Mouse (Mus musculus) forebrain, embryonic 16.5 days (tissue): ENCODE data around the gene Cep170b. TPM values are rescaled to one million over a fixed set of nuclear protein-coding genes. Genes with fewer than 3 reads are reported as not detected.

ENCODE experiments used
- ATAC-seq: fragments of 200-750 bp; cut with Nextera tagmentation; 2 replicates; pipeline ENCODE4 v1.8.0; 2017; ENCODE audit warnings: mild to moderate bottlenecking, moderate library complexity
- H3K27ac ChIP-seq: fragments of 300-500 bp; sonication (generic); 2 replicates; pipeline ENCODE4 v1.5.1; 2014; ENCODE audit warnings: low read length, control low read depth
- H3K27me3 ChIP-seq: fragments of 300-500 bp; sonication (generic); replicated peaks from 2 replicates; pipeline ENCODE4 v1.6.1; 2014; ENCODE audit warnings: low read length; ENCODE audit not compliant: control insufficient read depth, insufficient read depth
- H3K36me3 ChIP-seq: fragments of 300-500 bp; sonication (generic); 2 replicates; pipeline ENCODE4 v1.6.1; 2014; ENCODE audit not compliant: control insufficient read depth, insufficient read depth
- H3K4me1 ChIP-seq: fragments of 300-500 bp; sonication (generic); replicated peaks from 2 replicates; pipeline ENCODE4 v1.6.1; 2014; ENCODE audit warnings: low read length; ENCODE audit not compliant: control insufficient read depth, insufficient read depth
- H3K4me2 ChIP-seq: fragments of 300-500 bp; sonication (generic); 2 replicates; pipeline ENCODE4 v1.6.1; 2014; ENCODE audit warnings: mild to moderate bottlenecking, low read length, control low read depth
- H3K4me3 ChIP-seq: fragments of 300-500 bp; sonication (generic); replicated peaks from 2 replicates; pipeline ENCODE4 v1.5.1; 2014; ENCODE audit warnings: mild to moderate bottlenecking, low read length, control low read depth
- H3K9ac ChIP-seq: fragments of 300-500 bp; sonication (generic); replicated peaks from 2 replicates; pipeline ENCODE4 v1.6.1; 2014; ENCODE audit warnings: low read depth, low read length, control low read depth
- H3K9me3 ChIP-seq: fragments of 300-500 bp; sonication (generic); 2 replicates; pipeline ENCODE4 v1.6.1; 2016; ENCODE audit warnings: low read length; ENCODE audit not compliant: control insufficient read depth
- WGBS: fragments of 180-500 bp; shearing (Covaris S2); extraction: QIAGEN DNeasy Blood & Tissue Kit; methylation state at CpG from one replicate; pipeline ENCODE4 v1.1.7; 2014; 5-methylcytosine and 5-hydroxymethylcytosine counted together
- polyA plus RNA-seq: library from polyadenylated mRNA; unstranded; fragments of >200 nt; fragmentation: Nextera tagmentation; extraction: Ambion mirVana; gene quantifications from 2 replicates; pipeline ENCODE4 v1.2.1, GENCODE M21; 2015

Cep170b gene
- polyA plus RNA-seq, 1 experiment from 2014 or later: 22.9 TPM

DNA sequence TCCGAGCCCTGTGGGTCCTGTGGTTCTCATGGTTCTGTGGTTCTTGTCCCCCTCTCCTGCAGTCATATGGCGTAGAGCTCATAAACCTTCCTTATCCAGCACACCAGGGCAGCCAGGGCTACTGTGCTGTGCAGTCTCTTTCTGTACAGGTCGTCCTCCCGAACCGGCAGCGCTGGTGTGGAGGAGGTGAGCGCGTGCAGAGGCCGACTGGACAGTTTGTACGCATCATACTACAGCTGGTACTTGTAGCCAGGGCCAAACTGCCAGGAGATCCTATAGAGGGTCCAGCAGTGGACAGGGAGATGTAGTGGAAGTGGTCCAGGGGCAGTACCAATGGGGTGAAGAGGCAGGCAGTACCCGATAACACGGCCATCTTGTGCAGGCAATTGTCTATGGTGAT is 30.7 kb downstream of the Cep170b start:
- Histone ChIP-seq H3K4me2 (no peak overlapping the region), H3K27ac (no peak overlapping the region), H3K9ac (no peak overlapping the region; the same call in 1 of the 2 replicates), H3K9me3 (no peaks in the 10 kb centered on the region), H3K36me3 (no peaks in the 10 kb centered on the region), H3K4me1 (peaks cover 7% of the 10 kb centered on the region), H3K4me3 (no peak overlapping the region), H3K27me3 (no peaks in the 10 kb centered on the region)
- no peak for ATAC-seq
- 88% methylated on average over 12 of the region's 12 CpGs for WGBS

GRCm38 (mm10) chr12:112752399-112752798 is 32.1 kb downstream of the Cep170b start:
- H3K4me2 ChIP-seq: no peak overlapping the region
- H3K9ac ChIP-seq: no peak overlapping the region
- H3K36me3 ChIP-seq: no peaks in the 10 kb centered on the region
- H3K27ac ChIP-seq: no peak overlapping the region
- no peaks in the 10 kb centered on the region for H3K27me3 ChIP-seq
- no peak overlapping the region for H3K4me3 ChIP-seq
- no peaks in the 10 kb centered on the region for H3K9me3 ChIP-seq
- no peak for ATAC-seq
- WGBS: 61% methylated on average over 2 of the region's 2 CpGs
- H3K4me1 ChIP-seq: no peaks in the 10 kb centered on the region; the same call in 1 of the 2 replicates

GRCm38 (mm10) chr12:112755900-112756299 is 35.6 kb downstream of the Cep170b start:
- WGBS: 69% methylated on average over 4 of the region's 4 CpGs

GRCm38 (mm10) chr12:112757896-112758295 is 37.6 kb downstream of the Cep170b start:
- no peak for ATAC-seq
- H3K36me3 ChIP-seq: no peaks in the 10 kb centered on the region
- no peak overlapping the region for H3K4me2 ChIP-seq
- no peak overlapping the region for H3K9ac ChIP-seq
- 86% methylated on average over 5 of the region's 5 CpGs for WGBS
- H3K4me3 ChIP-seq: no peak overlapping the region
- no peaks in the 10 kb centered on the region for H3K9me3 ChIP-seq
- H3K4me1 ChIP-seq: no peaks in the 10 kb centered on the region
- no peak overlapping the region for H3K27ac ChIP-seq
- H3K27me3 ChIP-seq: no peaks in the 10 kb centered on the region

More at GRCm38 (mm10) chr12:112755900-112756299, 35.6 kb downstream of the Cep170b start:
- no peaks in the 10 kb centered on the region for H3K4me1 ChIP-seq
- H3K9ac ChIP-seq: no peak overlapping the region
- H3K27ac ChIP-seq: no peak overlapping the region
- no peaks in the 10 kb centered on the region for H3K27me3 ChIP-seq
- no peak for ATAC-seq
- no peak overlapping the region for H3K4me3 ChIP-seq
- no peaks in the 10 kb centered on the region for H3K9me3 ChIP-seq
- H3K4me2 ChIP-seq: no peak overlapping the region
- H3K36me3 ChIP-seq: no peaks in the 10 kb centered on the region

DNA sequence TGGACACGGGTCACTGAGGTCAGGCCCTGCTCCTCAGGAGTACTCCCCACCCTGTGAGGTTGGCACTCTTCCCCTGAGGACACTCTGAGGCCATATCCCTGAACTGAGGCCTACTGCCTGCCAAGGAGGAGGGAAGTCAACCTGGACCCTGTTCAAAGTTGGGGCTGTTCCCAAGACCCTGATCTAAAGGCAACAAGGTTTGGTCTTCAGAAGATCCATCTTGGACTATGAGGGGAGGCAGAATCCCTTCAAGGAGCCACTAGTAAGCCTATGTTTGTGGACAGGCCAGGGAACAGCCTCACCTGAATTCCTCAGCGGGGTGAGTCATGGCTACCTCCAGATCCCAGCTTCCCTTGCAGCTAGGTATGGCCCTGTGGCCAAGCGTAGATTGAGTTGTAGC is 39.2 kb downstream of the Cep170b start:
- H3K9me3 ChIP-seq: no peaks in the 10 kb centered on the region
- no peak overlapping the region for H3K4me2 ChIP-seq
- H3K27ac ChIP-seq: no peak overlapping the region
- H3K4me1 ChIP-seq: no peaks in the 10 kb centered on the region
- H3K36me3 ChIP-seq: no peaks in the 10 kb centered on the region
- no peak overlapping the region for H3K9ac ChIP-seq
- no peak for ATAC-seq
- WGBS: 89% methylated on average over 3 of the region's 3 CpGs
- no peaks in the 10 kb centered on the region for H3K27me3 ChIP-seq
- no peak overlapping the region for H3K4me3 ChIP-seq

GRCm38 (mm10) chr12:112760154-112760926 is 40.1 kb downstream of the Cep170b start, which contains the start of gene Pld4:
Gene Pld4 (plus strand): TSS chr12:112760655.
- Histone ChIP-seq H3K36me3 (no peaks in the 10 kb centered on the region), H3K9ac (no peak within 1 kb of the TSS), H3K27me3 (no peaks in the 10 kb centered on the region), H3K27ac (no peak within 1 kb of the TSS), H3K4me3 (no peak within 1 kb of the TSS), H3K4me2 (no peak within 1 kb of the TSS), H3K9me3 (no peaks in the 10 kb centered on the region), H3K4me1 (no peaks in the 10 kb centered on the region)
- ATAC-seq: no peak
- WGBS: 45% methylated on average over 4 of the region's 4 CpGs

- no peak for ATAC-seq
- H3K4me1 ChIP-seq: no peaks in the 10 kb centered on the region
- WGBS: 86% methylated on average over 4 of the region's 4 CpGs
Observed at GRCm38 (mm10) chr12:112761411-112761810, 41.2 kb downstream of the Cep170b start.

GRCm38 (mm10) chr12:112762018-112762417 is 41.8 kb downstream of the Cep170b start:
- no peak for ATAC-seq
- no peak overlapping the region for H3K9ac ChIP-seq
- H3K4me3 ChIP-seq: no peak overlapping the region
- WGBS: 98% methylated on average over 3 of the region's 3 CpGs
- H3K4me1 ChIP-seq: 0 out of 2 replicates have a peak, but pooled peaks cover under 1% of the 10 kb centered on the region
- H3K36me3 ChIP-seq: no peaks in the 10 kb centered on the region
- H3K27ac ChIP-seq: no peak overlapping the region
- no peak overlapping the region for H3K4me2 ChIP-seq
- no peaks in the 10 kb centered on the region for H3K27me3 ChIP-seq
- no peaks in the 10 kb centered on the region for H3K9me3 ChIP-seq

More at GRCm38 (mm10) chr12:112761411-112761810, 41.2 kb downstream of the Cep170b start:
- Histone ChIP-seq H3K9me3 (no peaks in the 10 kb centered on the region), H3K9ac (no peak overlapping the region), H3K4me3 (no peak overlapping the region), H3K36me3 (no peaks in the 10 kb centered on the region), H3K27ac (no peak overlapping the region), H3K4me2 (no peak overlapping the region), H3K27me3 (no peaks in the 10 kb centered on the region)

GRCm38 (mm10) chr12:112763176-112763575 is 42.9 kb downstream of the Cep170b start:
- Histone ChIP-seq H3K27ac (no peak overlapping the region), H3K4me1 (0 out of 2 replicates have a peak, but pooled peaks cover 2% of the 10 kb centered on the region), H3K27me3 (no peaks in the 10 kb centered on the region), H3K4me3 (no peak overlapping the region), H3K4me2 (no peak overlapping the region), H3K9ac (no peak overlapping the region), H3K36me3 (no peaks in the 10 kb centered on the region), H3K9me3 (no peaks in the 10 kb centered on the region)
- 75% methylated on average over 4 of the region's 4 CpGs for WGBS
- no peak for ATAC-seq
